Mouse (Mus musculus): ENCODE data around the gene Zfp988. TPM values are rescaled to one million over a fixed set of nuclear protein-coding genes. Genes with fewer than 3 reads are reported as not detected.
"Not testable (repeated sequence)": the region's sequence is repeated elsewhere in the genome, so short reads cannot be mapped to it uniquely, and the experiment has no call there.

Gene Zfp988
- total RNA-seq, 1 experiment from 2014 or later = not detected

DNA sequence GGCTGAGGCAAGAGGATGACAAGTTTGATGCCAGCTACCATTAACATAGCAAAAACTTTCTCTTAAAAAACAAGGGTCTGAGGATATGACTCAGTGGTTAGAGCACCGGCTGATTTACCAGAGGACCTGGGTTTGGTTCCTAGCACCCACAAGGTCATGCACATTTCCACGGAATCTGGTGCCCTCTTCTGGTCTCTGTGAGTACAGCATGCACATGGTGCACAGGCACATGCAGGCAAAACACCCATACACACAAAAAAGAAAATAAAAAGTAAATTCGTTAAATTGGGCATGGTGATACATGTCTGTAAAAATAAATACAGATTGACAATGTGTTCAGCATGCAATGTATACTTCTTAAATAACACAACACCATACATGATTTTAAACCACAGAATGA is 34.8 kb downstream of the Zfp988 start:
- ATAC-seq (replicated peaks; ENCODE audit: insufficient number of reproducible peaks, low FRiP score, low TSS enrichment, poor library complexity, severe bottlenecking) = not testable (repeated sequence)

DNA sequence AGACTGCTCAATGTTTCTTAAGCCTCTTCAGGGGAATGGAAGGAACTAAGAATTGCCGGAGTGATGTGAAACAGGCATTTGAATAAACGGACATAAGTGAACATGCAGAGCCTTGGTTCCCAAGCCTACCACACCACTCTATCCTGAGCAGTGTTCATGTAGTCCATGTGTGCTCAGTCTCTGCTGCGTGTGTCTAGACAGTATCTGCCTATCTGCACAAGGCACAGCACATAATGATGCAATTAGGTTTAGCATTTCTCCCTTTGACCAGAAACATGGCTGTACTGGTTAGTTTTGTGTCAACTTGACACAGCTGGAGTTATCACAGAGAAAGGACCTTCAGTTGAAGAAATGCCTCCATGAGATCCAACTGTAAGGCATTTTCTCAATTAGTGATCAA is 35.4 kb downstream of the Zfp988 start:
- ATAC-seq (replicated peaks; ENCODE audit: insufficient number of reproducible peaks, low FRiP score, low TSS enrichment, poor library complexity, severe bottlenecking) = not testable (repeated sequence)

DNA sequence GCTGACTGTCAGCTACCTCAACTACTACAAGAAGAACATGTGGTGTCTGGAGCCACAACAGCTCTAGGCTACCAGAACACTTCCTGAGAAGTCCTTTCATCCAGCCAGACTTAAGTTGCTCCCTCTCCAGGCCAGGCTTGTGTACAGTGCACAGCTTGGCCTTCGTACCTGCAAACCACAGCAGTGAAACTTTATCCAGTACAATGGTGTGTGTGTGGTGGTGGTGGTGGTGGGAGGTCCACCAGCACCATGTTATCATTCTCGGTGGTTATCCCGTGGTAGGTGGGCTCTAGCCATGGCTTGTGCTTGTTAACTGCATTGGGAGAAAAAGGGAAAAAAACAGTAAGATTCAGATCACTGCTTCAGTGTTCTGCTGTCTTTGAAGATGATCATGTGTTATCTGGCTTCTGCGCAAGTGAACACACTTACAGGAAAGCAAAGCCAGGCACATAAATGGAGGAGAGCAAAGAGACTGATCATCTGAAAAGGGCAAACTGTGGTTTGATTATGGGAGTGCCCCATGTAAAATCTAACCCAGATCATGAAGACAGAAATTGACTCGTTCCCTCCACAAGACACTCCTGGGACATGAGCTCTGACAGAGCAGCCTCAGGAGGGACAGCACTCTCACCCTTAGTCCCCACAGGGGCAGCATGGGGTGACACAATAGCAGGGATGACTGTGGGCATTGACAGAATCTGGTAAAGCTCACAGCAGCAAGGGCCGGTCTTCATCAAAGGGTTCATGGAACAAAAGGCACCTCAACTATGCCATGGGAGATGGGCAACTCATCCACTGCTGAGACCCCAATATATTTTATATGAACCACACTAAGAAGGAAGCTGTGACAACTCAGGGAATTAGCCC is 37.8 kb downstream of the Zfp988 start:
- peak; percentile 86 for ATAC-seq (replicated peaks; ENCODE audit: insufficient number of reproducible peaks, low FRiP score, low TSS enrichment, poor library complexity, severe bottlenecking)

DNA sequence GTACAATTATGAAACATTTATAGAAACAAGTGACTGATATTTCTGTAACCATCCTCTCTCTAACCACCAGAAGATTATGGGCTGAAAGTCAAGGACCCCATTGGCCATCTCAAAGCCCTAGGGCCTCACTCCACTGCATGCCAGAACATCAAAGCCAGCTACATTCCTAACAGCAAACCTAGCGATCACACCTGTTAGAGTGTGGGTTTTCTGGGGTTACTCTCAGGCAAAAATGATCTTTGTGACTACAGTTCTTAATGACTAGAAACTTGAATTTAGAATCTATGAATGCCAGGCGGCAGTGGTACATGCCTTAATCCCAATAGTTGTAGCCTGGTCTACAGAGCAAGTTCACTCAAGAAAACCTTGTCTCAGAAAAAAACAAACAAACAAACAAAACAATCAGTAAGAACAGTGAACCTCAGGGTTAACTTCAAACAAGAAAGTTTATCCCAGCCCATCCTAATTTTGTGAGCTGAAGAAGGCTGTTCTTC is 39.6 kb downstream of the Zfp988 start:
- not testable (repeated sequence) for ATAC-seq (replicated peaks; ENCODE audit: insufficient number of reproducible peaks, low FRiP score, low TSS enrichment, poor library complexity, severe bottlenecking)

DNA sequence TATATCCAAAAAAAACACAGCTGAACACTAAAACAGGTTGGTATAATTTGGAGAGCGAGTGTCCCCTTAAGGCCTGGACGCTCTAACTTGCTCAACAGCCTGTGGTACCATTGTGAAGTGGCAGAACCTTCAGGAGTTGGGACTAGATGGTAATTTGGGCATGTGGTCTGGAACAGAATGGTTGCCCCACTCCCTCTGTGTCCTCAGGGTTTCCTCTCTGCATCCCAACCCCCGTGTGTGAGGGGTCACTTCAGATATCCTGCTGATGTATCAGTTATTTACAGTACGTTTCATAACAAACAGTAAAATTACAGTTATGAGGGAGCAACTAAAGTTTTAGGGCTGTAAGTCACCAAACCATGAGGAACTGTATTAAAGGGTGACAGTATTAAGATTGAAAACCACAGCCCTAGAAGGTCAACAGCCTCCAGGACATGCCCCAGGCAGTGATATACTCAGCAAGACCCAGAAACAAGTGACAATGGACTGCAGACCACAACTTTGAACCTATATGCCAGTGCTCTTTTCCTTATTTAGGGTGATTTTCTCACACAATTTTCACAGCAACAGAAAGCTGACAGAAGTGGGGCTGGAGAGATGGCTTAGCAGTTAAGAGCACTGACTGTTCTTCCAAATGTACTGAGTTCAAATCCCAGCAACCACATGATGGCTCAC is 41.0 kb downstream of the Zfp988 start:
- ATAC-seq (replicated peaks; ENCODE audit: insufficient number of reproducible peaks, low FRiP score, low TSS enrichment, poor library complexity, severe bottlenecking) = not testable (repeated sequence)

DNA sequence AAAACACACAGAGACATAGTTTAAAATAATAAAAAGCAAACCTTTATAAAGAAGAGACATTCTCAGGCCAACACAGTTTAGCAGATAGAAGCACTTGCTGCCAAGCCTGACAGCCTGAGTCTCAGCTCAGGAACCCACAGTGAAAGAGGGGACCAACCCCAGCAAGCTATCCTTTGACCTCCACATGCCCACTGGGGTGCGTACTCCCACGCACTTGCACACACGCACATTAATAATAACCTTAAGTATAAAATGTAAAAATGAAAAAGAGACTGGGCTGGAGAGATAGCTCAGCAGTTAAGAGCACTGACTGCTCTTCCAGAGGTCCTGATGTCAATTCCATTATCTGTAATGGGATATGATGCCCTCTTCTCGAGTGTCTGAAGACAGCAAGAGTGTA is 41.8 kb downstream of the Zfp988 start:
- not testable (repeated sequence) for ATAC-seq (replicated peaks; ENCODE audit: insufficient number of reproducible peaks, low FRiP score, low TSS enrichment, poor library complexity, severe bottlenecking)

DNA sequence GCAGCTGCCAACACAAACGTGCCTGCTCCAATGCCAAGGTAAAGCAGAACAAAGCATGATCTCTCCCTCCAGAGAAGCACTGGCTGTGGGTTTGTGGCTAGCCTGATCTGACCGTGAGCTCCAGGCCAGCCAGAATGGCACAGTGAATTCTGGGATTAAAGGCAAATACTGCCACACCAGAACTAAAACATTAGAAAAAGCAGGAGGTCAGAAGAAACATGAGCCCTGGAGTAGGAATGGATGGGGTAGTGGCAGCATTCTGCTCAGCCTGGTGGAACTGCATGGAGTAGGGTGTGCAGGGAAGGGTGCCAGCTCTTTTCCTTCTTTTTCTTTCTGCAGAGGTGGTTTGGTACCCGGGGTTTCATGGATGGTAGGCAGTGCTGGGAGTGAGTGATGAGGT is 42.4 kb downstream of the Zfp988 start:
- not testable (repeated sequence) for ATAC-seq (replicated peaks; ENCODE audit: insufficient number of reproducible peaks, low FRiP score, low TSS enrichment, poor library complexity, severe bottlenecking)

DNA sequence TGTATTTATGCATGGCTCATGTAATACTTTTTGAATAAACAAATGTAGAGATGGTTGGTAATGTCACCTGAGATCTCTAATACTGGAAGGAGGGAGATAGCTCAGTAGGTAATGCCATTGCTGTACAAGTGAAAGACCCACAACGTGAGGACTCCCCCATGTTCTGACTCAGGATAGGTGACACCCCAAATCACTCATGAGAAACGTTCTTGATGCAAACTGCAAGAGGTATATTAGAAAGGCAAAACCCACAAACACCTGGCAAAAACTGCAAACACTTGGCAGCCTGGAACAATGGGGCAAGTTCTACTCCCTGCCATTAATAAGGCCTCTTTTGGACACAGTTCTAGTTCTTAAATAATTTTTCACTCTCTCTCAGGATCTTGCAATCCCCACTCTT is 42.9 kb downstream of the Zfp988 start:
- ATAC-seq (replicated peaks; ENCODE audit: insufficient number of reproducible peaks, low FRiP score, low TSS enrichment, poor library complexity, severe bottlenecking) = not testable (repeated sequence)

DNA sequence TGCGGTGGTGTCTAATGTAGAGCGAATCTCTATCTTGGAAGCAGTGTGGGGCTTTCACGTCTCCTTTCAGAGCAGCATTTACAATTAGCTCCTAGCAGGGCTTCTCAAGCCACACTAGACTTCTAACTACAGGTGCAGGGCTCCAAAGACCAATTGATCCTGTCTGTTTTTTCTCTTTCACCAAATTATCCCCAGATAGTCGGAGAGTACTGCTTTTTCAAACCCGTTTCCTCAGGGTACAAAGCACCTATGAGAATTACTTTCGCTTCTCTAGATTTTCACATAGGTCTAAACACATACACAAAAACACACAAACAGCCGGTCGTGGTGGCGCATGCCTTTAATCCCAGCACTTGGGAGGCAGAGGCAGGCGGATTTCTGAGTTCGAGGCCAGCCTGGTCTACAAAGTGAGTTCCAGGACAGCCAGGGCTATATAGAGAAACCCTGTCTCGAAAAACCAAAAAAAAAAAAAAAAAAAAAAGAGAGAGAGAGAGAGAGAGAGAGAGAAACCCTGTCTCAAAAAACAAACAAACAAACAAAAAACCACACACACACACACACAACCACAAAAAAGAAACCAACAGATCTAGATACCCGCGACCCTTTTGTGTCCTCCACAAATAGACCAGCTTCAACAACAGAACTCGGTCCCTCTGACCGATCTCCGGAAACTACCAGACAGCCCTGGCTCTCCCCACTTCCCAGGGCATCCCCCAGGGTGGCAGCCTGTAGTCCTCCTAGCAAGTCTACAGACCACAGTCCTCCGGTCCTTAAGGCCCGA is 43.6 kb downstream of the Zfp988 start:
- ATAC-seq (replicated peaks; ENCODE audit: insufficient number of reproducible peaks, low FRiP score, low TSS enrichment, poor library complexity, severe bottlenecking) = not testable (repeated sequence)

DNA sequence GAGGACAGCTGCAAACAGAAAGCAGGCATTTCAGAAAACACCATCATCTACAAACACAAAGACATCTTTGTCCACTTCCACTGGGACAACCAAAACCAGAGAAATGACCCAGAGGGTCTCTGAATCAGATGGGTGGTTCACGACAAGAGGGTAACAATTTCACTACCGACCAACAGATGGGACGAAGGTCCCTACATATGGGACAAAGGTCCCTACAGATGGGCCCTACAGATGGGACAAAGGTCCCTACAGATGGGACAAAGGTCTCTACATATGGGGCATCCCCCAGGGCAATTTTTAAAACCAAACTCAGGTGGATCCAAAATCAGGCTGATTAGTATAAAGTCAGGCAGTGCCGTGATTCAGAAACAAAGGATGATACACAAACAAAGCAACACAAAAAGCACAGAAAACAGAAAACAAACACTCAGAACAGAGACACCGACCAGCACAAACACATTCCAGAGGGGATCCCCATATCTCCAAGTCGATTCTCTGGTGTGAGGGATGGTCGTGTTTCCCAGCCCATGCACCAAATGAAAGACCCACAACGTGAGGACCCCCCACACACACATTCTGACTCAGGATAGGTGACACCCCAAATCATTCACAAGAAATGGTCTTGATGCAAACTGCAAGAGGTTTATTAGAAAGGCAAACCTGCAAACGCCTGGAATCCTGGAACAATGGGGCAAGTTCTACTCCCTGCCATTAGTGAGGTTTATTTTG is 44.4 kb downstream of the Zfp988 start:
- not testable (repeated sequence) for ATAC-seq (replicated peaks; ENCODE audit: insufficient number of reproducible peaks, low FRiP score, low TSS enrichment, poor library complexity, severe bottlenecking)

DNA sequence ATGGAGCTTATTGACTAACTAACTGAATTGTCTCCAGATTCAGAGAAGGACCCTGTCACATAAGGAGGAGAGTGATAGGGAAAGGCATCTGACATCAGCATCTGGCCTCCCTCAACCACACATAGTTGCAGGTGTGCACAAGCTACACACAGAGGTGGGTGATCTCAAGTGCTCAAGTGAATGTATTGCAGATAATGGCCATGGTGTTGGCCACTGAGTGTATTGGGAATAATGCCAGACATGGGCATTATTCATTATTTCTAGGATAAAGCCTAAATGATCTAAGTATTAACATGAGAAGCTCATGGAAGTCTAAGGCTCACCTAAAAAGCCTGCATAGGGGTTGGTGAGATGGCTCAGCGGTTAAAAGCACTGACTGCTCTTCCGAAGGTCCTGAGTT is 45.1 kb downstream of the Zfp988 start:
- peak; percentile 75 for ATAC-seq (replicated peaks; ENCODE audit: insufficient number of reproducible peaks, low FRiP score, low TSS enrichment, poor library complexity, severe bottlenecking)

DNA sequence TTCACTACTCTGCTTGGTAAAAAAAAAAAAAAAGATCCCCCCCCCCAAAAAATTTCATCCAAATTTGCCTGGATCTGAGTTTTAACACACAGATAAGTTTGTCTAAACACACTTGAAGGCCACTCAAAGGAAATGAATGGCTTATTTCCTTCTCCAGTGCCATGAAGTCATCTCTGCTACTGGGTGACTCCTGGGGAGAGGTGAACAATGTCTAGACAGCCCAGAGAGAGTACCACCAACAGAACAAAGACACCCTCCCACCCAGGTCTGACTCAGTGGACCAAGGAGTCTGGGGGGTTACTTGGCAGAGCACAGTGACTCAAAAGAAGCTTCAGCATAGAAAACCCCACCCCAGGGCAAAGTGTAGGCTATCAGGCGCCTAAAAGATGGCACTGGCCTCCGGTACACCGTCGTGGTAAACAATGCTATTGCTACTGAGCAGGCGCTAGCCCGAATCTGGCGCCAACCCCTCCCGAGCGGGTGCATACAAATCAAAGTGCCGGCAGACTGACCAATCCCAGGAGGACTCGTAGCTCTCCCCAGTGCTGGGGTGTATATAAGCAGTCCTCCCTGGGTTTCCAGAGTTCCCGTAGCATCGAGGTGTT is 46.0 kb downstream of the Zfp988 start:
- ATAC-seq (replicated peaks; ENCODE audit: insufficient number of reproducible peaks, low FRiP score, low TSS enrichment, poor library complexity, severe bottlenecking) = not testable (repeated sequence)

DNA sequence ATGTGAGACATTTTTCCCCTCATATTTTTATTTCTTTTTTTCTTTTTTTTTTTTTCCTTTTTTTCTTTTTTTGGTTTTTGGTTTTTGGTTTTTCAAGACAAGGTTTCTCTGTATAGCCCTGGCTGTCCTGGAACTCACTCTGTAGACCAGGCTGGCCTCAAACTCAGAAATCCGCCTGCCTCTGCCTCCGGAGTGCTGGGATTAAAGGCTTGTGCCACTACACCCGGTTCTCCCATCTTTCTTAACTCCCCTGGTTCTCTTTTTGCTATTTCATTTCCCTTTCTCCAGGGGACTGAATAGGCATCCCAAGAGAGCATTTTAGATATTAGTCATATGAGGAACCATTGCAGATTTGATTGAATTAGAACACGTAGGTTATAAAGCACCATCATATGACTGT is 48.2 kb downstream of the Zfp988 start:
- ATAC-seq (replicated peaks; ENCODE audit: insufficient number of reproducible peaks, low FRiP score, low TSS enrichment, poor library complexity, severe bottlenecking) = not testable (repeated sequence)

DNA sequence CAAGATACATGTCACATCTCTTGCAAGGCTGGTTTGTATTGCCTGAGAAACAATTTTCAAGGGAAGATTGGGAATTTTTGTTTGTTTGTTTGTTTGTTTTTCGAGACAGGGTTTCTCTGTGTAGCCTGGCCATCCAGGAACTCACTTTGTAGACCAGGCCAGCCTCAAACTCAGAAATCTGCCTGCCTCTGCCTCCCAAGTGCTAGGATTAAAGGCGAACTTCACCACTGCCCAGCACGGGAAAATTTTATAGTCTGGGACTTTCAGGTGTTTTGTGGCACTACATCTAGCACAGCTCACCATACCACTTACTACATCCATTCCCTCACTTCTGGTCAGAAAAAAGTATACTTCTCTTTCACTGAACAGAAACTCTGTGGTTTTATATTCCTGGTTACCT is 50.6 kb downstream of the Zfp988 start:
- ATAC-seq (replicated peaks; ENCODE audit: insufficient number of reproducible peaks, low FRiP score, low TSS enrichment, poor library complexity, severe bottlenecking) = not testable (repeated sequence)

DNA sequence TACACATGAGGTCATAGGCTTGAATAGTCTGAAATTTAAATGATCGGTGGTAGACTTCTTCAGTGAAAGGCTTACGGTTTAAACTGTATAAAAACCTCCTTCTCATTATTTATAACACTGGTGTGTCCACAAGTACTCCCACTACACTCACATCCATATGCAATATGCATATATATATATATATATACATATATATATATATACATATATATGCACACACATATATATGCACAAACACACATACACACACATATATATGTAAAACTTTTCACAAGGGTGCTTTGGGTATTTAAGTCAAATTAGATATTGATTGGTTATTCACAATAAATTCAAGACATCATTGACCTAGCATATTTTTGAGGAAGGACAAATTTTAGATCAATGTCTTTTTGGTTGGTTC is 51.7 kb downstream of the Zfp988 start:
- ATAC-seq (replicated peaks; ENCODE audit: insufficient number of reproducible peaks, low FRiP score, low TSS enrichment, poor library complexity, severe bottlenecking) = not testable (repeated sequence)

DNA sequence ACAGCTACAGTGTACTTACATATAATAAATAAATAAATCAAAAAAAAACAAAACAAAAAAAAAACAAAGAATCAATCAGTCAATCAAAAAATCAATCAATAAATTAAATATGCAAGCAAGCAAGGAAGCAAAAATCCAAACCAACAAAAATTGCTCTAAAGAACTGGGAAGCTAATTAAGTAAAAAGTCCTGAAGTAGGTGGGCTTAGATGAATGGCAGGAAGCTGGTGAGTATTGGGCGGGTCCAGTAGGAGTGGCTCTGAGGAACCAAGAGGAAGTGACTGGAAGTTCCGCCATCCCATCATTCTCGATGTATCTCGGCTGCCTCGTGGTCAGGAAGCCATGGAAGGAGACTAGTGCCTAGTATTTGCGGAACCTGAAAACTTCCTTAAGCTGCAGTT is 55.5 kb downstream of the Zfp988 start, which contains the start of gene Zfp978:
Gene Zfp978 (plus strand): TSS at position 301 of the 400 bp plus-strand sequence.
- ATAC-seq (replicated peaks; ENCODE audit: insufficient number of reproducible peaks, low FRiP score, low TSS enrichment, poor library complexity, severe bottlenecking) = not testable (repeated sequence)

DNA sequence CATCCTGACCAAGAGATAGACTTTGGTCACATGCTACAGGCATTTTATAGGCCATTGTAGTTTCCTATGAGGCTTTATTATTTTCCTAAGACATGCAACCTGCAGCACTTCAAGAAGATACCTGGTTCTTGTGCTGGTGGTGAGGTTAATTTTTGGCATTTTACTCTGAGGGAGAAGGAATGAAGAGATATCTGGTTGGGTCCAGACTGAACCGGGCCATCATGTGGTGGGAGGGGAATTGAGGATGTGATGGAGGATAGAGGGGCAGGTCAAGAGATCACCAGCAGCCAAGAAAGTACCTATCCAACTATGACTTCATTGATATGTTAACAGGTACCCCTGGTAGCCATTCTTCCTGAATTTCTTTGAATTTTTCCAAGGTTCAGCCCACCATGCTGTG is 56.4 kb downstream of the Zfp988 start:
- not testable (repeated sequence) for ATAC-seq (replicated peaks; ENCODE audit: insufficient number of reproducible peaks, low FRiP score, low TSS enrichment, poor library complexity, severe bottlenecking)

DNA sequence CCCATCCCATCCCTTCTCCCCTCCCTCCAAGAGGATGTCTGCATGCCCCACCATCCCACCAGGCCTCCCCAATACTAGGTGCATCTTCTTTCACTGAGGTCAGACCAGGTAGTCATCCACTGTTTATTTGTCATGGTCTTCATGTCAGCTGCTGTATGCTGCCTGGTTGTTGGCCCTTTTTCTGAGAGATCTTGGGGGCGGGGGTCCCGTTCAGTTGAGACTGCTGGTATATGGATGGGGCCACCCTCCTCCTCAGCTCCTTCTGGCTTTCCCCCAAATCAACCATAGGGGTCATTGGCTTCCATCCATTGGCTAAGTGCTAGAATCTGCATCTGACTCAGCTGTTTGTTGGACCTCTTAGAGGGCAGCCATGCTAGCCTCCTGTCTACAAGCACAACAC is 64.1 kb downstream of the Zfp988 start:
- peak; percentile 71 for ATAC-seq (replicated peaks; ENCODE audit: insufficient number of reproducible peaks, low FRiP score, low TSS enrichment, poor library complexity, severe bottlenecking)
